Mouse (Mus musculus) G1E-ER4 (cell line): ENCODE results near the gene Faap100. TPM values are rescaled to one million over a fixed set of nuclear protein-coding genes. Genes with fewer than 3 reads are reported as not detected.

Experiments used
- GATA1 ChIP-seq: IDR thresholded peaks from one replicate; pipeline ENCODE4 v1.8.0; 2012; ENCODE audit warnings: low read length, inconsistent platforms
- polyA plus RNA-seq: library from polyadenylated mRNA; stranded (reverse); fragments of >175 nt; gene quantifications from 2 replicates; pipeline ENCODE4 v1.2.3, GENCODE M21; 2012

Gene Faap100
- polyA plus RNA-seq, 1 experiment = 30.6 TPM

DNA sequence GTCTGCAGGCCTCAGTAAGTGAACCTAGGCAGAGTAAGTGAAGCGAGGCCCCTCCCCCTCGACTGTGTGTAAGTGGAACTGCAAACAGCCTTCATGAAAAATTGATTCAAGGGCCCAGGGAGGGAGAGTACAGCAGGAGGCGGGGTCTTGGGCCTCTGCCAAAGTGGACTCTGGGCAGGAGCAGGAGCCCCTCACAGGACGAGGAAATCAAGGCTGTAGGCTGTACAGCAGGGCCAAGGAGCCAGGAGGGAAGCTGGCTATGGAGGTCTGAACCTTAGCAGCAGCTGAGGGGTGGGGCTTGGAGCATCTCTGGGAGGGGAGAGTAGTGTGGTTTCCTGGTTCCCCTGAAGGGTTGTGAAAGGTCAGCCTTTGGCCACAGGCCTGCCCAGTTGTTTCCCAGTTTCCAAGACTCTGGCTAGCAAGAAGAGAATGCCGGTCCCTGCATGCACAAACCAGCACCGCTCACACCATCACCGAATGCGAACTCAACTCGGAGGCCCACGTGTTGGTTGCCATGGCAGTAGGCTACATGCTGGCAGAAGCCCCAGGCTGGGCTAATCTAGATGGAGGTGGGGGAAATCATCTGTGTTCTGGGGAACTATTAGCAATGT, 20.7 kb downstream of the Faap100 start:
- TF ChIP-seq GATA1 = no peak

DNA sequence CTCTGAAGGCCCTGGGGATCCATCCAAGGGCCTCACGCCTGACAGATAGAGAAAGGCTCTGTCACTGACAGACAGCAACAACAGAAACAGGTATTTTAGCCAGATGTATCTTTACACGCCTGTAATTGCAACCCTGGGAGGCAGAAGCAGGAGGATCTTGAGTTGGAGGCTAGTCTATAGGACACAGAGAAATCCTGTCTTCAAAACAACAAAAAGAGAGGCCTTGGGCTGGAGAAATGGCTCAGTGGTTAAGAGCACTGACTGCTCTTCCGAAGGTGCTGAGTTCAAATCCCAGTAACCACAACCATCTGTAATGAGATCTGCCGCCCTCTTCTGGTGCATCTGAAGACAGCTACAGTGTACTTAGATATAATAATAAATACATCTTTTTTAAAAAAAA, 21.7 kb downstream of the Faap100 start:
- no peak for TF ChIP-seq GATA1

DNA sequence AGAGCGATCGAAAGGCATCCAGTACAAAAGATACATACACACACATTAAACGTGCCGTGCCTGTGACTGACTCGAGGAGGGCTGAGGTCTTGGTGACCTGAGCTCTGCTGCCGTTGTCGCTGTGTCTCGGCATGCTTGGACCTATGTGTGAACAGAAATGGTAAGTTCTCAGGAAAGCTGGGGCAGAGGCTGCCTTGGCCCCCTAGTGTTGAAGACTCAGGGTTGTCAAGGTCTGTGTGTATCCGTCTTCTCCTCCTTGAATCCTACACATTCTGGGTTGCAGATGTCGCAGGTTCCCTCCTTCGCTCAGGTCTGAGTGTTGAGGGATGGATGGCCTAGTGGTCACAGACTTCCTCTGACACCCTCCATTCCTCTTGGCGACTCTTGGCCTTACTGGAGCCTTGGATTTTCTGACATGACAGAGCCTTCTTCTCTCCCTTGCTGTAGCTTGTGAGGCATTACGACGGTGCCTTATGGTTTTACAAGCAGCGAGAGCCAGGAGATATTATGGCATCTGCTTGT, 22.2 kb downstream of the Faap100 start:
- TF ChIP-seq GATA1 = no peak

DNA sequence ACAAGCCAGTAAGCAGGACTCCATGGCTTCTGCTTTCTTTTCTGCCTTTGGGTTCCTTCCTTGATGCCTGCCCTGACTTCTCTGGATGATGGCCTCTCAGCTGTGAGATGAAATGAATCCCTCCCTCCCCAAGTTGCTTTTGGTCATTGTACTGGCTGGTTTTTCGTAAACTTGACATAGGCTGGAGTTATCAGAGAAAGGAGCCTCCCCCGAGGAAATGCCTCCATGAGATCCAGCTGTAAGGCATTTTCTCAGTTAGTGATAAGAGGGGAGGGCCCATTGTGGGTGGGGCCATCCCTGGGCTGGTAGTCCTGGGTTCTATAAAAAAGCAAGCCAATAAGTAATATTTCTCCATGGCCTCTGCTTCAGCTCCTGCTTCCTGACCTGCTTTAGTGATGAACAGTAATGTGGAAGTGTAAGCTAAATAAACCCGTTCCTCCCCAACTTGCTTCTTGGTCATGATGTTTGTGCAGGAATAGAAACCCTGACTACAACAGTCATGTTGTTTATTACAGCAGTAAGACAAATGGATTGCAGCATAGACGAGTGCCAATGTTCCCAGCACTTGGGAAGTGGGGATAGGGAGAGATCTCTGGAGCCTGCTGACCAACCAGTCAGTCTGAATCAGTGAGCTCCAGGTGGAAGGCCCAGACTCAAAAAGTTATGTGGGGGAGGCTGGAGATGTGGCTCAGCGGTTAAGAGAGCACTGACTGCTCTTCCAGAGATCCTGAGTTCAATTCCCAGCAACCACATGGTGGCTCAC, 23.1 kb downstream of the Faap100 start:
- no peak for TF ChIP-seq GATA1

DNA sequence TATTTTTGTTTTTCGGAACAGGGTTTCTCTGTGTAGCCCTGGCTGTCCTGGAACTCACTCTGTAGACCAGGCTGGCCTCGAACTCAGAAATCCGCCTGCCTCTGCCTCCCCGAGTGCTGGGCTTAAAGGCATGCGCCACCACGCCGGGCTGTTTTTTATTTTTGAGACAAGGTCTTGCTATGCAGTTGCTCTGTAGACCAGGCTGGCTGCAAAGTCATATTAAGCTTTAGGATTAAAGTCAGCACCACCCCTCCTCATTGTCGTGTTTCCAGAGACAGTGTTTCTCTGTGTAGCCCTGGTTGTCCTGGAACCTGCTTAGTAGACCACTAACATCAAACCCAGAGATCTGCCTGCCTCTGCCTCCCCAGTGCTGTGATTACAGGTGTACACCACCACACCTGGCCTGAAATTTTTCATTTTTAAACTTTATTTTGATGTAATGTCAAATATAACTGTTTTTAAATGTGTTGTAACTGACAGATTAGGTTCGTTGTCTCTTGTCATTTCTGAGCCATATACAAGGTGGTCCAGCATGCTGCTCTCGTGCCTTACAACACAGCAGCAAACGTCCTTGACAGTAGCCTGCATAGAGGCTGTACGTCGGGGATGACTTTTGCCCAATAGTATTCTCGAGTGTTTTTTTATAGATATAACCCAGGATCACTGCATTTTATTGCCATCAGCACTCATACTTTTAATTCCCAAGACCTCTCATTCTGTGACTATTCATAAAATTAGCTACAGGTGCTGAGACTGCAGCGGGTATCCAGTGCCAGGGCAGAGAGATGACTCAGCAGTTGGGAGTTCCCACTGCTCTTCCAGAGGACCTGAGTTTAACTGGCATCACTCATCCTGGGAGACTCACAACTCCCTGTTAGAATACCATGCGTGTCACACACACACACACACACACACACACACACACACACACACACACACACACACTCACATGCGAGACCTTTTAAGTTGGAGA, 24.0 kb downstream of the Faap100 start:
- no peak for TF ChIP-seq GATA1

DNA sequence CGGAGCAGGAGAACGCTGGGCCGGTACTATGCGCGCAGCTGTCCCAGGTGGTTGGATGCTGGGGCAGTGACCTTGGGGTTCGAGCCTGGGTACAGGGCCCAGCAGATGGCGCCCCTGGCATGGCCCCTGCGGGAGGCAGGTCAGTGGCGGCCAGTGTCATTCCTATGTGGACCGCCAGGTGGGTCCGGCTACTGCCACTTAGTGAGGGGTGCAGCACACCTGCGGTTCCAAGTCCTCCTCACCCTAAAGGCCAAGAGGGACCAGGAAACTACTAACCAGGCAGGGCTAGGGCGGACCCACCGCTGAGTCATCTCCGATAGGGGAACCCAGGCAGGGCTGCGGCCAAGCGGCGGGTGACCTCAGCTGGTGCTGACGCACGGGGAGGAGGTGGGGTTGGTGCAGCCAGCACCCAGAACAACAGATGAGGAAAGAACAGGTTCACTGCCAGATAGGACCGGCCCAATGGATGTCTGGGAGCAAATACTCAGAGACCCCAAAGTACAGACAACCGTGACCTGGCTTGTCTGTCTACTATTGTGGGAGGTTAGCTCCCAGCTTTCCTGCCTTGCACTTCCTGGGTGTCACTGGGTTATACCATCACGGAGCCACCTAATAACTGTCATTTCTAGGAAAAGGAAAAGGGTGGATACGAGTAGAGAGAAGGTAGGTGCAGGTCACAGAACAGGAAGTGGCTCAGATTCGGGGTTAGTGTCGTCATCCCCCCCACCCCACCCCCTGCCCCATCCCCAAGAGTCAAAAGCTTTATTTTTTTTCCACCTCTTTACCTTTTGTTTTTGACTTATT, 24.9 kb downstream of the Faap100 start:
- no peak for TF ChIP-seq GATA1

DNA sequence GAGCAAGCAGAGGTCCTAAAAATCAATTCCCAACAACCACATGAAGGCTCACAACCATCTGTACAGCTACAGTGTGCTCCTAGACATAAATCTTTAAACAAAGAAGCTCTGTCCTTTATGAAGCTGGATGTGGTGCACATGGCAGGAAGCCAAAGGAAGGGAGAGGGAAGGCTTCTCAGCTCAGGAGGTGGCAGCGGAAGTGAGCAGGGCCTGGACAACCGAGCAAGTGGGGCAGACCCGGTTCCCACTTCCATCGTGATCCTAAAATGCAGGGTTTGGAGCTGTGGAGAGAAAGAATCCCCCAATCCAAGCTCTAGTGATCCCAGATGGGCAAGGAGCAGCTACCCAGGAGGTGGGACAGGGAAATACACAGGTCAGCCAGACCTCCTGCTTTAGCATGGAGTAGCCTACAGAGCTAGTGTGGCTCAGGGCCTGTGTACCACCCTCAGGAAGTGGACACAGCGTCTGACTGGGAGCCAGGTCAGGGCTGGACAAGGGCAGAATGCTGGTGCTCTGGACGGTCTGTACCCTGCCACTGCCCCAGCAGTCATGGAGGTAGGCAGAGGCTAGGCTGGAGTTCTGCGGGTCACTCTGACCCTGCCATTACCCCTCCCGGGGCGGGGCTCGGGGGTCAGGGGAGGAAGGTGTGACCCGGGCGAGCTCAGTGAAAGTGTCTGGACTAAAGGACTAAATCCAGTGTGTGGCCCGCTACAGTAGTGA, 25.8 kb downstream of the Faap100 start:
- no peak for TF ChIP-seq GATA1

DNA sequence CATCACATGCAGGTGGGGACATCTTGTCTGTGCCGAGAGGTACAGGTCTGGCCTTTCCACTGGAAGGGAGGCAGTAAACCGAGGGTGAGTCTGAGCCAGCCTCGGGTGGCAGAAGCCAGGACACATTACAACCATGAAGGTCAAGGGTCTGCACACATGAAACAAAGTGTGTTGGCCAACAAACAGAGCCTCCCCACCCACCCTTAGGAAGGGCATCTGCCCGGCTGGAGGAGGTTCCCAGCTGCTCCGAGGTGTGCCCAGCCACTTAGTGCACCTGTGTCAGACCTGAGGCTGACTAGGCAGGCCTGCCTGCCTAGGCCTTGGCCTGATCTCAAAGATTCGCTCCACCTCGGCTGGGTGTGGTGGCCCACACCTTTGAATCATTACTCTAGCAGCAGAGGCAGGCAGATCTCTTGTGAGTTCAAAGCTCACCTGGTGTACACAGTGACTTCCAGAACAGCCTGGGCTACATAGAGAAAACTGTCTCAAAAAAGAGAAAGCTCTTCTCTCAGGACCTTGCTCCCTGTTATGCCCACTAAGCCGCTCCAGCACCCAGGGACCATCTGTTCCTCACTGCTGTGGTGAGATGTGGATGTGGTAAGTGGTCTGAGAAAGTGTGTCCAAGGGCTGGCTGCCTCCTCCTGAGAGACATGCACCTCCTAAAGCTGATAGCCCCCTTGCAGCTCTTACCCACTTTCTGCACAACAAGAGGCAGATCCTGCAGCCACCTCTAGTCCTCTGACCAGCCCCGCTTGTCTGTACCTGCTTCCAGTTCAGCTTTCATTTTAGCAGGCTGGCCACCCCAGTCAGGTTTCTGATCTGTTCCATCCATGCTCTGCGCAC, 27.1 kb downstream of the Faap100 start:
- TF ChIP-seq GATA1 = no peak

DNA sequence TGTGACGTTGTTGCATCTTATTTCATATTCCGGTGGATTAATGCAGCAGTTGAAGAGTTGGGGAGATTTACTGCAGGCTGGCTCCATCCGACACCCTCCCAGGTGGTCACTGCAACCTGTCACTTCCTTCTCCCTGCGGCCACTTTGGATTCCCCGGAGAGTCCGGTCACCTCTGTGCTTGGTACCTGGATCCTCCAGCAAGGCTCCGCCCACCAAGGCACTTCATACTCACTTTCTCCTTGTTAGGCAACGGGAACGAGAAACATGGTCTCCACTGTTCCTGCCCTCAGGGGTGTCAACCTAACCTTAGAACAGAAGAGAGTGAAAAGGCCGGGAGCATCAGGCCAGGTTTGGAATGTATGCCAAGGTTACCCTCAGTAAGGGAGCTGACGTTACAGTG, 27.9 kb downstream of the Faap100 start:
- no peak for TF ChIP-seq GATA1

DNA sequence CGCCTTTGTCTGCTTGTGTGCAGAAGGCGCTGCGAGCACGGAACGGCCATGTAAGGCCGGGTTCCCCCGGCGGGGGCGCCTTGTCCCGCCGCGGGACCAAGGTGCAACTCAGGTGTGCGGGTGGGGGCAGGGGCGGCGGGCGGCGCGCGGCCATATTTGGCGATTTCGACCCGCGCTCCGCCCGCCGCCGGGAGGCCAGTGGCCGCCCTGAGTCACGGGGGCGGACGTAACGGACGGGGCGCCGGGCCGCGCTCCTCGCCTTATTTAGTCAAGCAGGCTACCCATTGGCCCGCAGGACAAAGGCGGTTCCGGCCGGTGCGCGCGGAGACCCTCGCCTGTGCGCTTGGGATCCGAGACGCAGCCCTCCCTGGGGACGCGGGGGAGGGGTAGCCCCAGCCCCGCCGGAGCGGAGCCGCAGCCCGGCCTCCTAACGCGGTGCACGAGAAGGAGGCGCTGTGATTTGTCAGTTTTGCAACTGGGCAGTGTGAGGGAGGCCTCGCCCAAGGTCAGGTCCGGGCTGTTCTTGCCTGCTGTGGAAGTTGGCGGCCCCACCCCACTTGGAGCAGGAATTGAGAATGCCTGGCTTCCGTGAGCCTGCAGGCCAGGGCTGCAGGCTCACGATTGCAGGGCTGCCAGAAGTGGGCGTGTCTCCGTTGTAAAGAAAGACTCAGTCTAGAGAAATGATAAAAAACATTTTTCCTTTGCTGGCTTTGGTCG, 28.4 kb downstream of the Faap100 start:
- no peak for TF ChIP-seq GATA1

DNA sequence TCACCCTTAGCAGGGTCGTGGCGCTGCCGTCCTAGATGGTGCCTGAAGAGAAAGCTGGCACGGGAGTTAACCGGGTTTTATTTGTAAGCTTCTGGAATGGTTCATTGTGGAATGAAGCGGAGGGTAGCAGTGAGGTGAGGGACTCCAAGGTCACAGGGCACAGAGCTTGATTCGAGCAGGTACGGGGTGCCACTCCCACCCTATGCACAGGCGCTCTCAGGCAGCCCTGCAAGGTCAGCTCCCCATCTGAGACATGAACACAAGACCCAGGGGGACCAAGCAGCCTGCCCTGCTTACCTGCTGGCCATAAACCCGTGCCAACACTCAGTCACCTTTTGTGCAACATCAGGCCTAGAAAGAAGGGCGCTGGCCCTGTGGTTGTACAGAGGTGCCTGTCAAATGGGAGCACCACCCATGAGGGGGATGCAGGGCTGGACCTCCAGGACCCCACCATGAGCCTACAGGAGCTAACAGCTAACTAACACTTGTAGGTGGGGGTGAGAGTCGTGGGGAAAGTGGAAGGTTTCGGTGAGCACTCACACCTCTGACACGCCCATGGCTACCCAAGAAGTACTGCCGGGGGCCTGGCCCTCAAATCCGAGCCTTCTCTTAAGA, 29.1 kb downstream of the Faap100 start:
- TF ChIP-seq GATA1 = no peak

DNA sequence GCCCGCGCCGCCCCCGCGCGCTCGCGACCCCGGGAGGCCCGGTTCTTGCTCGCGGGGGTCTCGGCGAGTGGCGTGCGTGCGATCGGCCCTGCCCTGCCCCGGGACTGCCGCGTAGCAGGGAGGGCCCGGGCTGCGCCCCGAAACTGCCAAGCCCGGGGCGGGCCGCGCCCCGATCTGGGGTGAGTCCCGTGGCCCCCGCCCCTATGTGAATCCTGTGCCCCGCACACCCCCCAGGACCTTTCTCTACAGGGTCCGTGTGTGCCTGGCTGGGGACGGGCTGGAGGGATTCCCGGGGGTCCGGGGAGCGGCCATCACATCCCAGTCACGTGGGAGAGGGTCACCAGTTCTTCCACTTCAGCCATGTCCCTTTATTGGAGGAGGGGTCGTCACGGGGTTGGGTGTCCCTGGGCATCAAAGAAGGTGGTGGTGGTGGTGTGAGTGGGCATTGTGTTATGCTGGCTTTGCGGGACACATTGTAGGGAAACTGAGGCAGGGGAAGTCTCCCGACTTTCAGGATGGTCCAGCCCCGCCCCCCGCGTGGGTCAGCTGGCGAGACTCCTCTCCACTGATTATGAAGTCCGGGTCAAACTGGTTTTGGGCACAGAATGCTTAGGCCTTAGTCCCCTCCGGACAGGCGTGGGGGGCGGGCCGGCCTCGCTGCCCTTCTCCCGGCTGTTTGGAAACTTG, 29.7 kb downstream of the Faap100 start:
- TF ChIP-seq GATA1 = no peak
